Mouse (Mus musculus) inflammation-experienced regulatory T-cells, adult 6 months (primary cell): ENCODE data around the gene Stum. TPM values are rescaled to one million over a fixed set of nuclear protein-coding genes. Genes with fewer than 3 reads are reported as not detected.
A peak's percentile ranks its signal among the peaks of the same experiment; 100 is the strongest.

Experiments used
- ATAC-seq: one replicate; pipeline ENCODE4 v1.8.0; 2017
- polyA plus RNA-seq, 3 experiments: library from polyadenylated mRNA; unstranded; fragments of 100-300 nt; shearing (Covaris generic); gene quantifications; one replicate each; pipeline ENCODE4 v1.2.1; 2017

The Stum gene
- polyA plus RNA-seq, 3 experiments from 2014 or later = not detected

DNA sequence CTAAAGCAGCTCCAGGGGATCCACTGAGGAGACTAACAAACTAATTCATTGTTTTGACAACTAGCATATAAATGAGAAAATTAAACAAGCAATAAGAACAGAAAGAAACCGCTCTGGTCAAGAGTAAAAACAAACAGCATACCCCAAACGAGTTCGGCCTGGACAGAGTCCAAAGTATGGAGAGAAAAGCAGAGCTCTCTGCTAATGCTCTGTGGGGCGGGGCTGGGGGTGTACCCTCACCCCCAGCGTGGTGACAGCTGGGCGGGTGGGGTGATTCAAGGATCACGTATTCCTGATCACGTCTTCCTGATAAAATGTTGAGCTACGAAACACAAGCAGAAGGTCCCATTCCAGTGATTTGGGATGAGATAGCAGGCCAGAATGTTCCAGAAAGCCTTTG, 9.5 kb upstream of the Stum start:
- ATAC-seq = no peak

DNA sequence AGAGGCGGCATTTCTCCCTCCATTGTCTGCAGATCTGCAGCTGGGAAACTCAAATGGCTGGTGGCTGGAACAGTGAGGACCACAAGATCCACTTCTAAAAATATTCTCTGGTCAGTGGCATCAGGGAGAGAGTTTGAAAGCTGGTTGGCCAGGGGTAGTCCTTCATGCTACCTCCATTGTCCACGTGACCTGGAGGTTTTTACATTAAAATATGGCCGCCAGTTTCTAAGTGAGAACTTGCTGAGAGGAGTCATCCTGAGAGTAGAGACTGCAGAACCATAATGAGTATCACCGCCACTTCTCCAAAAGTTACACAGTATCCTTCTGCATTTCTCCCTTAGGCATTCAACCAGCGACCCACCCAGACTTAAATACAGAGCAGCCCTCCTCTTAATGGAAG, 2.0 kb upstream of the Stum start:
- no peak for ATAC-seq

DNA sequence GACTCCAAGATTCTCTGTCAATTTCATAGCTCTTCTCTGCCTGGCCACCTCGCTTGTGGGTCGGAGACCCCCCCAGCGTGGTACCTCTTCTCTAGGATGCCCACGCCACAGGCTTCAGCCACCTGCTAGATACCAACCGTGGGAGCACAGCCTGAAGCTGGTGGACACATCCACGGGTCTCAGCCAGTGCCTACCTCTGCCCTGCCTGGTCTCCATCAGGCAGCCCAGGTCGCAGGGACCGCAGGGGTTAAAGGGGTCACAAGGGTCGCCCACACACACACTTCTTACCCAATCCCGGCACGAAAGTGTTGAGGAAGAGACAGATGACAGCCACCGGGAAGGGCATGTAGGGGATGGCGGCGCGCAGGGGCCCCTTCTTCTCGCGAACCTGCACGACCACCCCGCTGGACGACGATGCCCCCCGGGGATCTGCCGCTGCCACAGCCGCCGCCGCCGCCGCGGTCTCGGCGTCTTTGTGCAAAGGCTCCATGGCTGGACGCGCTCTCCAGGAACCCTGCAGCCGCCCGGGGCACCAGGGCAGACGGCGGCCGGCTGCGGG, 385 bp downstream of the Stum start:
- no peak for ATAC-seq

DNA sequence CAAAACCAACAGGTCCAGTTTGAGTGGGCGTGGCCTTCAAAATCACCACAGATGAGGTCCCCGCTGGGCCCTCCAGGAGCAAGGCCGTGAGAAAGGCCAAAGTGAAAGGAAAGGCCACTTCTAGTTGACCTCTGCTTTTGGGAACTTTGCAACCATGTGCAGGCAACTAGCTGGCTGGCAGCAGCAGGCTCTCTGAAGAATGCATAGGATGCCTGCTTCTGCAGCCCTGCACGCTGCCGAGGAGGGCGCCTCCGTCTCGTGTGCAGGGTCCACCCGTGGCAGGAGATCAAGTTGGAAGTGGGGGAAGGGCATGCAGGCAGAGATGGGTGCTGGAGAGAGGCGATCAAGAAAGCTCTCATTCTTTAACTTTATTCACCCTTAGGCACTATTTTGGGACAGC, 1.3 kb downstream of the Stum start:
- ATAC-seq = no peak

DNA sequence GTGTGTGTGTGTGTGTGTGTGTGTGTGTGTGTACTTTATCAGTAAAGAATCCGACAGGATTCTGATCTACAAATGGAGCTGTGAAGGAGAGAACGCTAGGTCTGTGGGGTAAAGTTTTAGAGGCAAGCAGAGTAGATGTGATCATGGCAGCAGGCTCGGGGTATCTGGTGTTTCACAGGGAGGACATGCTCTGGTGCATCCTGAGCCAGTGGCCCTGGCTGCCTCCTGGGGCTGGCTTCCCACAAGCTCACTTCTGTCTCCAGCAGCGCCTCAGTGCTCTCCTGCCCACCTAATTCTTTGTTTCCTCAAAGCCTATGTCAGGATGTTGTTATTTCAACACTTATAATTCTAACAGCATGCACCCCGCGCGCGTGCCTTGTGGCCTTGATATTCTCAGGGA, 2.0 kb downstream of the Stum start:
- no peak for ATAC-seq

DNA sequence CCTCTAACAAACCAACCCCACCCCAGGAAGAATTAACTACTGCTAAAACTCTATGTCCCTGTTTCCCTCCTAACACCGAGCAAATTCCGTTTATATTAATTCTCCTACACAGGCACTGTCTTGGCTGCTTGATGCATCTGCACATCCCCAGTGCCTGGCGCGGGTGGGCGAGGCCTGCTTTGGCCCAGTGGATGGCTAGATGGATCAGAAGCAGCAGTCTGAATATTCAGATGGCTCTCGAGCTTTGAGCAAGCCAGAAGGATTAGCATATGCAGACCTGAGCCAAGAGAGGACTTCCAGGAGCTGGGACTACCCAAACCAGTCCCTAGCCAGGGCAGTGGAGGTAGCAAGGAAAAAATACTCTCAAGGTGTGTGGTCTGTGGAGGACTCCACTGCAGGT, 3.0 kb downstream of the Stum start:
- ATAC-seq = no peak

DNA sequence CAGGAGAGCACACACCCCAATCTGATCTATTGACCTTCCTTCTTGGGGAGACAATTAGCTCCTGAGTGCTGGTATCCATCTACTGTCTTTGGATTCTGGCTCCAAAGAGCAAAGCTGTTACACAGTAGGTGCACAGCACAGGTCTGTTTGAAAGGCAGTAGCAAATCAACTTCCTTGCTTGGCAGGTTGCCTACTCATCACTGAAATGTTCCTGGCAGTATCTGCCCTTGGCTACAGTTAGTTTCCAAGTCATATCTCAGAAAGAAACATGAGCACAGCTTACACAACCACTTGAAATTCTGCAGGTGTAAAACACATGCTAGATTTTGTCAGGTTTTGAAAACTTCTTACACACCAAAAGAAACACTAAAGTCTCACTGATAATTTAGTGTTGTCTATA, 9.7 kb downstream of the Stum start:
- no peak for ATAC-seq

DNA sequence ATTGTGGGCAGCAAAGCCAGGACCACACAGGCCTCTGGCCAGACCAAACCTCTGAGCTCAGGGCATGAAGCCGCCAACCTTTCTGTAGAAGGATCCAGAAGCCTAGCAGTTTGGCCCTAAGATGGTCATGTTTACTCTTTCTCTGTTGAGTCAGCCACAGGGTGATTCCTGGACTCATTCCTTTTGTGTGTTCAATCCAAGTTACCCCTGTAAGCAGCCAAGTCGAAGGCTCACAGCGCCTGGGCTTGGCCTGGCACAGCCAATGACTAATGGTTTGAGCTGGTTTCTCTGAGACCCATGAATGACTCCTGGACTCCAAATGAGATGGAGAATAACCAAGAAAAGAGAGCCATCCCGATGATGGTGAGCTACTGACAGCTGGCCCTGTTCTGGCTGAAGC, 15.3 kb downstream of the Stum start:
- ATAC-seq = no peak

DNA sequence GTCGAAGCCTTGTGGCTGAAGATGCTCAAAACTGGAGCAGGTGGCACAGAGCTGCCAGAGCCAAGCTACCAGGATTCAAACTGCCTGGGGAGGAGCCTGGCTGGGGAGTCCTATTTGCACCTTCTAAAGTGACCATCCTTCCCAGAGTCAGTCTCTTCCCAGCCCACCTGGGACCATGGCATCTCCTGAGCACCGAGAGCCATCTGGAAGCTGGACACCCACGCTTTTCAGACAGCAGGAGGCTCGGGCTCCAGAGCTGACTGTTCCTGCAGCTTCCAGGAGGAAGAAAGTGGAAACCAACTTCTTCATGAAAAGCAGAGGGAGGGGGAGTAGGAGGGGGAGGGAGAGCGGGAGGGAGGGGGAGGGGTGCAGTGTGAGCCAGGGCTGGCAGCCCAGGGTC, 17.7 kb downstream of the Stum start:
- no peak for ATAC-seq

DNA sequence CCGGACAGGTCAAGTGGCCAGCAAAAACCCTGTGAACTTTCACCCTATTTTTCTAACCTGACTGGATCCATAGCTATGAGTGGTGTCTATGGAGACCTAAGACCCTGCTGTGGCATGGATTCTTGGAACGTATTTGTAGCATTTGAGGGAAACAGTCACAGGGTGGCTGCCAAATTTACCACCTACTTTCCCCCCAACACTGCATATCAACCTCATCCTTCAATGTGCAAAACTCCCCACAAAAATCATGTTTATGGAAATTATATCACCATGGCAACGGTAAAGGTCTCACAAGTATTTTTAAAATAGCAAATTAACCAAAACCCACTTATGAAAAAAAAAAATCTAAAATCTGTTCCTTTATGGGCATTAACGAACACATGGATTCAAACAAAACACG, 18.9 kb downstream of the Stum start:
- no peak for ATAC-seq

DNA sequence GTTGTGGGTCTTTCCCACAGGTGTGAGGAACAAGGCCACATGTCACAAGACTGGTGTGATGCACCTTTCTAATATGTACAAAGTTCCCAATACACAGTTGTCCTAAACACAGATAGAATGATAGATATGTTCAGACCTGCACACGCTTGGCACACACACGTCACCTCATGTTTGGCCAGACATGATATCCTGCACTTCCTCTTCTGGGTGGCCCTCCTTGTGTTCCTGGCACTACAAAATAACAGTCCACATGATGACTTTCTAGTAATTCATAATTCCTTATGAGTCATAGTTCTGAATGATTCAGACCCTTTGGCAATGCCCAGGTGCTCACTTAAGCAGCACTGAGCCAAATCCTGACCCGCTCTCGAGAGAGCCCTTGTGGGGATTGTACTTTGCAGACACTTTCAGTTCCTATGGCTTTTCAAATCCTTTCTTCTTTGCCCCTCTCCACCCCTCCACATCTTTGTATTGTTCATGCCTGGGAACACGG, 20.3 kb downstream of the Stum start:
- no peak for ATAC-seq

DNA sequence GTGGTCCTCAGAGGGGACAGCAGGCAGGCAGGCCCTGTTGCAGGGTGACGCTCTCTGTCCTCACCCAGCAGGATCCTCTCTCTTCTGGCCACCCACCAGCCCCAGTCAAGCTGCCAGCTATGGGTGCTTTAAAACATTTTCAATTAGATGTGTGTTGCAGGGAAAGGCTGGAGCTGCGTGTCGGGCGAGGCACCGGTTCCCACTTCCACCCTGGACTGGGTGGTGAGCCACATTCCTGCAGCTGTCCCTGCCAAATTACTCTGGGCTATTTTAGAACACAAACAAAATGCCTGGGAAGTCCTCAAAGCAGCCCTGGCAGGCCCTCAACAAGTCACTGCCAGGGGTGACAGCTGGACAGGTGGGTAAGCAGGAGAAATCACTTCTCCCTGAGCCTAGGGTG, 20.9 kb downstream of the Stum start:
- no peak for ATAC-seq

DNA sequence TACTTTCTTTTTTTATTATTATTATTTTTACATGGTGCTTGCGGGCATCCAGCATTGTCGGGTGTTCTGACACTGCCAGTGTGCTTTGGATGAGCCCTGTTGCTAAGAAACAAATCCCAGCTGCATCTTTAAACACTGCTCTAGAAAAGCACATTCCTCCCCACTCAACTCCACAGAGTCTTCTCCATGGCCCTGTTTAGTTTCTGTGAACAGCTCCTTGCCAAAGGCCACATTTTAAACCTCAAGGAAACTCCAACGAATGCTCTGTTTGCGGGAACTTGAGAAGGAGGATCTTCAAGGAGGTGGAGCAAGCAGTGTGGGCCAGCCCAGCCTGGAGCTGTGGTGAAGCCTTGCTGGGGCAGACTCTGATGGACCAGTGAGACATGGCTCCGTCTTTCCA, 22.6 kb downstream of the Stum start:
- ATAC-seq = no peak

DNA sequence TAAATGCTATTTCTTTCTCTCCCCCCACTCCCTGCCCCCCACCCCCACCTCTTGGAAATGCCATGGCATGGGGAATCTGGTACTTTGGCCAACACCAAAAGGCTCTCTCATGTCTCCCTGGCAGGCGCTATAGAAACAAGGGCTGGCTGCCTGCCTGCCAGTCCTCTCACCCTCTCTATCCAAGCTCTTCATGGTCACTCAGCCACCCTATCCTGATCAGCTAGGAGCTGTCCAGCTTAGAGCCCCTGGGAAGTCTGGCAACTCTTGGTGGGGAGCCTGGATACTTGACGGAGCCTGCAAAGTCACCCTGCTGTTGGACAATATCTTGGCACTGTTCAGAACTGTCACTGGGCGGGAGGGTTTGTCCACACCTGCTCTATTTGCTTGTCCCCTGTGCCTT, 24.6 kb downstream of the Stum start:
- ATAC-seq = no peak

DNA sequence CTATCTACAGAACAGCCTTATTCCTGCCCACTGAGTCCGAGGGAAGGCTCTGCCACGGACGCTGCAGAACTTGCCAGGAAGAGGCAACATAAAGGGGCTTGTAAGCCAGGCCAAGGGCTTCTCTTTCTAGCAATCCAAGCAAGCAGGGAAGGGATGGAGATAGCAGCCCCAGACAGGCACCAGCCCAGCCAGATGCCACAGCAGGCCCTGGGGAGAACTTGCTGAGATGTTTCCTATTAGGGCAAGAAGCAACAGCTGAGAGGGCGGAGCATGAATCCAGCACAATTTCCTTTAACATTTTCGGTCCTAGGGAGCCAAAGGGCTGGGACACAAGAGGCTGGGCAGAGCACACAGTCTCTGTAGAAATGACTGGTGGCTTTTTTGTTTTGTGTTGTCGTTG, 25.0 kb downstream of the Stum start:
- no peak for ATAC-seq

DNA sequence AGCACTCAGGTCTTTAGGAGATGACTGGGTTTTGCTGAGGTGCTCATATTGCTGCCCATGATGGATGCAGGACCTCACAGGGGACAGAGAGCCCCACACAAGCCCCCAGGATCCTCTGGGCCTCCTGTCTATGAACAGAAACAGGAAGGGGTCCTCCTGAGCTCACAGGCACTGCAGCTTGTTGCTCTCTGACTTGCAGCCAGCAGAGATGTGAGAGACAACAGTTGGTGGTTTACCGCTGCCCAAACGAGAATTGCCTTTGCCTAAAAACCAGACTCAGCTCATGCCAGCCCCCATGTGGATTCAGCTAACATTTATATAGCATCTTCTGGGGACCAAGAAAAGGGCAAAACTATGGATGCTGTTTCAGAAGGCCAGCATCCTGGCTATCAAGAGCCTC, 33.7 kb downstream of the Stum start:
- ATAC-seq = no peak

DNA sequence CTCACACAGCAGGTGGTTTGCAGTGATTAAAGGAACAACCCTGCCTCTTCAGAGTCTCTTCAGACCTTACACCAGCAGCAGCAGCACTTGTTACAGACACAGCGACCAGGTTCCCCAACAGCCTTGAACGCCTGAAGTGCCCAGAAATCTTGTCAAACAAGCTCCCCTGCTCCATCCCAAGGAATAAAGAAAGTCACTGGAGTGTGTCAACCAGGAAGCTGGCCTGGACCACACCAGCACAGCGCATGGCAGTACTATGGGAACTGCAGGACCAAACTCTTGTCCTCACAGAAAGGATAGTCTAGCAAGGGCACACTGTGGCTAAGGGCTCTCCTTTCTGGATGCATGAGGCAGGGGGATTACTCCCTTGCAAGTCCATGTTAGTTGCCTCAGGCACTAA, 38.9 kb downstream of the Stum start:
- ATAC-seq = no peak

DNA sequence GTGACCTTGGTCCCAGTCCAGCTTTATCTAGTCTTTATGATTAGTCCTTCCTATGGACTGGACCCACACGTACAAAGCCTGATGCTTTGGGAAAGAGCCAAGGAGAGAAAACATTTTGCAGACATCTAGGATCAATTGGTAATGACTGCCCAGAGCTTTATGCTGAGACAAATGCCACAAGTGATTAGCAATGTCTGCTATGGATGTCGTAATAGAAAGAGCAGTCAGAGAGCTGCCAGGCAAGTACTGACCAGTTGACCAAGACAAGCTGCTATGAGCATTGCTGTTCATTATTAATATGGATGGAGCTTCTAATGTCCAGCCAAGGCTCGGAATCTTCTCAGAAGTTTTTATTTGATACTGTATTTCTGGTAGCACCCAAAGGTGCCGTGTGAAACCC, 43.8 kb downstream of the Stum start:
- no peak for ATAC-seq

DNA sequence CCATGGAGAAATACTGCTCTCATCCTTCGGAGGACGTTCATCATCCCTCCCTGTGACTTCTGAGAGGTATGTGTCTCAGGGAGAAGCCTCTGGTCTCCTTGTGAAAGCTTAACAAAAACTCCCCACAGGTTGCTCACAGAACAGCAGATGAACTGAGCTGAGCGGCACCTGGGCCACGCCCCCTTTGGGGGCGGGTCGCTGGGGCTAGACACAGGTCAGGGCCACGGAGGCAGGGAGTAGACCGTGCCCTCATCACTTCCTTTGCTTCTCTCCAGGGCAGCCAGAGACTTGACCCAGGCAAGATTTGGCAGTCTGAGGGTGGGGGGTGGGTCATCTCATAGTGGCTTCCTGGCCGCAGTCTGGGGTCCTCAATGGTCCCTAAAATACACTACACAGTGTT, 48.4 kb downstream of the Stum start:
- no peak for ATAC-seq

DNA sequence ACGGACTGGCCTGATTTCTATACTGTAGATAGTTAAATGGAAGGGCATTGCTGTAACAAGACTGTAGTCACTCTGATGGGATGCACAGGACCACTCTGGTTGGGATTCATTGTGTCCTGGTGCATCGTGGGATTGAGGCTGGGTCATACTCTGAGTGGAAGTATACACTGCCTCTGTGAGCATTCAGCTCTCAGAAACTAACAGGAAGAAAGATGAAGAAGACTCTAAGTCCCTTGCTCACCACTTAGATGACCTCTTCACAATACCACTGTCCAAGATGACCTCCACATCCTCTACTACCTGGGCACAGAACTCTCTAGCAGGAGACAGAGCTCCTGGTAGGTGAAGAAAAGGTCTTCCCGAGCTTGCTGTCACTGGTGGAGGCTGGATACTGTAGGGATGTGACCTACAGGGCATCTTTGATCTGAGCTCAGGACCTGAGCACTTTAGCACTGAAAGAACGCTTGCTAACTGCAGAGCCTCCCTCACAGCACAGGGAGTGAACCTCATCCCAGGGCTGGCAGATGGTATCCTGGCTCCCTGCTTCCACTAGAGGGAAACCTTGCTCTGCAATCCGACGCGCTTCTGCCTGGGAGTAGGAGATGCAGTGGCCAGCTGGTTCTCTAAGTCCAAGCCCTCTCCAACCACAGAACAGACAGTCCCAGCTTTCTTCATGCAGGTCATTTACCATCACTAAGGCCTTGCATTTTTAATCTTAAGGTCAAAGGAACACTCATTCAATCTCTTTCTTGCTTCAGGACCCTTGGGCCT, 49.3 kb downstream of the Stum start:
- ATAC-seq = no peak

DNA sequence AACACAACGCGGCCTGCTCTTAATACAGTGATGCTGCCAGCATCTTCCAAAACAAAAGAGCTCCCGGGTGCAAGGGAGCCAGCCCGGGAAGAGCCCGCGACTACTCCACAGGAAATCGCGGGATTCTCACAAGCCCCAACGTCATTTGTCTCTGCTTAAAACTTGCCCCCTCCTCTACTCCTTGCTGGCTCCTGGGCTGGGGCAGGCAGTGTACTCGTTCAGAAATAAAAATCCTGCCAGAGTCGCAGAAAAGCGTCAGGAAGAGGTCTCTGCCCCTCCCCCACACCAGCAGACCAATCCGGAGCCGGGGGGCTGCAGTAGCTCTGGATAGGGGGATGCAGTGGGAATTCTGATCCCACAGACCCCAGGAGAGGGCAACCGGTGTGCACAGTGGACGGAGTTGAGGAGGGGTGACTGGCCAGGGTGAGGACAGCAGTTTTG, 50.2 kb downstream of the Stum start:
- ATAC-seq = no peak

DNA sequence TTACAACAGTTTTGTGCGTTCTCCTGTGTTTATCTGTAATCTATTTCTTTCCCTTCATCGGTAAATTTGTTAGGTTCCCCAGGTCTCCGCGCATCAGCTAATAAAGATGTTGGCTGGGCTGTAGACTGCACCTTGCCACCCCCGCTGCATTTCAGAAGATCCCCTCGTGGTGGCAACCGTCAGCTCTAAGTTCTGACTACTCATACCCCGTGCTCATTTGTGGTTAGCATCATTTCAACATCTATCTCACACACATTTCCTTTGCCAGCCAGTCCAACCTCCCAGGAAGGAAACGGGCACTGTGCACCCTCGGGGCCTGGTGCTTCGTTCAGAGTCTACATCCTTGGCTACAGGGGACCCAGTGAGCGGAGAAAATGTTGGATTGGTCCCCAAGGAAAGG, 51.5 kb downstream of the Stum start:
- peak; percentile 94 for ATAC-seq

DNA sequence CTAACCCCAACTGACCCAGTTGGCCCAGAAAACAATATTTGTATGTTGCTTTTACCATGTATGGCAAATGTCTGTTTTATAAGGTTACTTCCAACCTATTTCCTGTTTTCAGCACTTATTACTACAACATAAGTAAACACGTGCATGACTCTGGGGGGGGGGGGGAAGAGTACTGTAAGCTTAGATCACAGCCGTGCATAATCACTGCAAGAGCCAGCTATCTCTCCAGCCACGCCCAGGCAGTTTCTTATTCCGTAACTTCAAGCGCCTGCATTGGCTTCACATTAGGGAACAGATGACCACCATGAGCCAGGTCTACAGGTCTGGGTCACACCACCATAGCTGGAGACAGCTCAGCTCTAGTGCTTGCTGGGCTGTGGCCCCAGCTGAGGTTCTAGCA, 53.5 kb downstream of the Stum start:
- no peak for ATAC-seq

DNA sequence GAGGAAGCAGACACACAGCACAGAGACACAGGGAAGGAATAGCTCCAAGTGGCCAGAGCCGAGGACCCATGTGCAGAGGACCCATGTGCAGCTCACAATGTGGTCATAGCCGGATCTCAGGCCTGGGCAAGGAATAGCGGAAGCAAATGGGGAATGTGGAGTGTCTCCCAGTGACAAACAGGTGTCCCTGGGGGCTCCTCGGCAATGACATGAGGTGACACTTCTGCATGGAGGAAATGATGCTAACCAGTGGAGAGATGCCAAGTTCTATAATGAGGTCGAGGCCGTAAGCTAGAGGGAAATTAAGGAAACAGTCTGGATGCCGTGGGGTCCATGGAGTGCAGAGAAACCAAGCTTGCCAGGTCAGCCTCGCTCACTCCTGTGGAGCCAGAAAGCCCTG, 54.4 kb downstream of the Stum start:
- ATAC-seq = no peak
